Mouse (Mus musculus) heart, postnatal 4 days (tissue): ENCODE measurements at regions not wholly inside any gene's neighbourhood (a gene's known extent, or its start where the extent isn't known, plus 50 kb on each side); places are given as distances from the start of the nearest gene placed in this dataset.
A peak's percentile ranks its signal among the peaks of the same experiment; 100 is the strongest.

Source experiments
- DNase-seq: peaks from one replicate; pipeline ENCODE4 v3.0.0; 2021

- DNase-seq = peak; percentile 6
These were observed 55.8 kb upstream of the Pak3 start for GRCm38 (mm10) chrX:143462632-143463031.

- DNase-seq = no peak
These were observed 54.7 kb upstream of the Chrdl1 start for GRCm38 (mm10) chrX:143448636-143449346.

GRCm38 (mm10) chrX:143444581-143444980, 50.5 kb upstream of the Chrdl1 start:
- DNase-seq = peak; percentile 51
